Mouse (Mus musculus) kidney, embryonic 14.5 days (tissue): ENCODE data around the gene Zfr2. TPM values are rescaled to one million over a fixed set of nuclear protein-coding genes. Genes with fewer than 3 reads are reported as not detected.
A peak's percentile ranks its signal among the peaks of the same experiment; 100 is the strongest.

Experiments
- ATAC-seq: fragments of 200-750 bp; cut with Nextera tagmentation; 2 replicates; pipeline ENCODE4 v1.8.0; 2017; ENCODE audit warnings: moderate number of reproducible peaks, mild to moderate bottlenecking, moderate TSS enrichment, moderate library complexity; ENCODE audit not compliant: low FRiP score, low TSS enrichment
- H3K27ac ChIP-seq: fragments of 300-500 bp; sonication (generic); 2 replicates; pipeline ENCODE4 v1.5.1; 2014; ENCODE audit warnings: low read depth, mild to moderate bottlenecking, low read length, moderate library complexity, mixed read lengths
- H3K27me3 ChIP-seq: fragments of 300-500 bp; sonication (generic); 2 replicates; pipeline ENCODE4 v1.6.1; 2014; ENCODE audit warnings: mild to moderate bottlenecking, low read length; ENCODE audit not compliant: control insufficient read depth, insufficient read depth
- H3K36me3 ChIP-seq: fragments of 300-500 bp; sonication (generic); 2 replicates; pipeline ENCODE4 v1.6.1; 2014; ENCODE audit warnings: low read length, mixed read lengths; ENCODE audit not compliant: control insufficient read depth, insufficient read depth
- H3K4me1 ChIP-seq: fragments of 300-500 bp; sonication (generic); 2 replicates; pipeline ENCODE4 v1.6.1; 2014; ENCODE audit warnings: low read length, mixed read lengths; ENCODE audit not compliant: control insufficient read depth, insufficient read depth
- H3K4me2 ChIP-seq: fragments of 300-500 bp; sonication (generic); replicated peaks from 2 replicates; pipeline ENCODE4 v1.6.1; 2014; ENCODE audit warnings: low read depth, mild to moderate bottlenecking, low read length
- H3K4me3 ChIP-seq: fragments of 300-500 bp; sonication (generic); 2 replicates; pipeline ENCODE4 v1.5.1; 2014; ENCODE audit warnings: mild to moderate bottlenecking, low read length
- H3K9ac ChIP-seq: fragments of 300-500 bp; sonication (generic); 2 replicates; pipeline ENCODE4 v1.6.1; 2014; ENCODE audit warnings: low read depth, mild to moderate bottlenecking, low read length, moderate library complexity
- H3K9me3 ChIP-seq: fragments of 300-500 bp; sonication (generic); 2 replicates; pipeline ENCODE4 v1.6.1; 2016; ENCODE audit warnings: low read length; ENCODE audit not compliant: control insufficient read depth
- WGBS: fragments of 180-500 bp; shearing (Covaris S2); extraction: QIAGEN DNeasy Blood & Tissue Kit; methylation state at CpG from one replicate; pipeline ENCODE4 v1.1.7; 2014; 5-methylcytosine and 5-hydroxymethylcytosine counted together
- polyA plus RNA-seq: library from polyadenylated mRNA; unstranded; fragments of >200 nt; fragmentation: Nextera tagmentation; extraction: Ambion mirVana; gene quantifications from 2 replicates; pipeline ENCODE4 v1.2.1, GENCODE M21; 2014

Zfr2 gene
- polyA plus RNA-seq, 1 experiment from 2014 or later: 4.5 TPM

GRCm38 (mm10) chr10:81192270-81192967, 40.5 kb upstream of the Zfr2 start:
- peaks cover 12% of the 10 kb centered on the region for H3K4me1 ChIP-seq
- H3K9ac ChIP-seq: peak overlapping the region; percentile 84
- ATAC-seq: peak; percentile 81
- H3K9me3 ChIP-seq: no peaks in the 10 kb centered on the region
- peak overlapping the region; percentile 91 for H3K4me2 ChIP-seq
- peaks cover 16% of the 10 kb centered on the region; the same call in 1 of the 2 replicates for H3K36me3 ChIP-seq
- peaks cover 33% of the 10 kb centered on the region for H3K27me3 ChIP-seq
- under 1% methylated on average over 89 of the region's 93 CpGs for WGBS
- H3K27ac ChIP-seq: peak overlapping the region; percentile 86; the same call in 1 of the 2 replicates
- H3K4me3 ChIP-seq: peak overlapping the region; percentile 61

- Histone ChIP-seq H3K4me2 (peak overlapping the region; percentile 91), H3K9me3 (no peaks in the 10 kb centered on the region), H3K4me3 (peak overlapping the region; percentile 61), H3K27me3 (peaks cover 33% of the 10 kb centered on the region), H3K27ac (peak overlapping the region; percentile 86; the same call in 1 of the 2 replicates), H3K36me3 (peaks cover 16% of the 10 kb centered on the region; the same call in 1 of the 2 replicates), H3K9ac (peak overlapping the region; percentile 84), H3K4me1 (peaks cover 12% of the 10 kb centered on the region)
- whole genome bisulfite sequencing: 4% methylated on average over 19 of the region's 19 CpGs
- peak; percentile 18 for ATAC-seq
Observed at GRCm38 (mm10) chr10:81192968-81193501, 39.9 kb upstream of the Zfr2 start.

GRCm38 (mm10) chr10:81193991-81194774, 38.8 kb upstream of the Zfr2 start:
- ATAC-seq: no peak
- Histone ChIP-seq H3K9me3 (no peaks in the 10 kb centered on the region), H3K36me3 (peaks cover 12% of the 10 kb centered on the region; the same call in 1 of the 2 replicates), H3K27me3 (peaks cover 33% of the 10 kb centered on the region), H3K4me2 (no peak overlapping the region), H3K4me1 (peaks cover 12% of the 10 kb centered on the region), H3K4me3 (peak overlapping the region; percentile 7; the same call in 1 of the 2 replicates), H3K9ac (peak overlapping the region; percentile 25; the same call in 1 of the 2 replicates), H3K27ac (no peak overlapping the region)
- 12% methylated on average over 37 of the region's 37 CpGs for WGBS

GRCm38 (mm10) chr10:81195300-81195699, 37.7 kb upstream of the Zfr2 start:
- H3K27me3 ChIP-seq: peaks cover 33% of the 10 kb centered on the region
- peaks cover 12% of the 10 kb centered on the region for H3K4me1 ChIP-seq
- H3K4me3 ChIP-seq: no peak overlapping the region
- no peaks in the 10 kb centered on the region for H3K9me3 ChIP-seq
- H3K4me2 ChIP-seq: no peak overlapping the region
- no peak overlapping the region for H3K9ac ChIP-seq
- 58% methylated on average over 4 of the region's 4 CpGs for WGBS
- H3K27ac ChIP-seq: no peak overlapping the region
- ATAC-seq: no peak
- H3K36me3 ChIP-seq: peaks cover 6% of the 10 kb centered on the region; the same call in 1 of the 2 replicates

DNA sequence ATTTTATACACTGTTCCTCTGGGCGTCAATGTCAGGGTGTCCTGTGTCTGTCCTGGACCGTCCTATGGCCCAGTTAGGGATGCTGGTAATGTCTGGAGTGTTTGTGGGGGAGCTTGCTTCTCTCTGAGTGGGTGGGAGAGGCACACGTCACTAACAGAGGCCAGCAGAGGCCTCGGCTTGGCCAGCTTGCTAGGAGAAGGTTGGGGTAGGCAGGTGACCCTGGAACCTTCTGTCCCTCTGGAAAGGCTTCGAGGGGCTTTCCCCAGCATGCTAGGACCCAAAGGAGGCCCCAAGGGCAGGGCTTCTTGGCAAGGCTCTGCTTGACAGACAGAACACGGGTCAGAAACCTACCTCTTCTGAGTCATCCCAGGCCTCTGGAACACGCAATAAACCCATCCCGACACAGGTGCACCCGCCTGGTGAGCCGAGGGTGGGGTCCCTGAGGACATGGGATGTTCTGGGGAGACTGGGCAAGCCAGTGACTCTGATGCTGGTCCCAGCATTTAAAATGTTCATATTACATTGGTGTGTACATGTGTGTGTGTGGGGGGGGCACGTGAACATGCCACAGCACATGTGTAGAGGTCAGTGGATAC, 36.4 kb upstream of the Zfr2 start:
- no peak overlapping the region for H3K4me2 ChIP-seq
- peaks cover 12% of the 10 kb centered on the region for H3K4me1 ChIP-seq
- H3K27me3 ChIP-seq: peaks cover 33% of the 10 kb centered on the region
- no peaks in the 10 kb centered on the region for H3K9me3 ChIP-seq
- WGBS: 58% methylated on average over 11 of the region's 11 CpGs
- H3K4me3 ChIP-seq: no peak overlapping the region
- H3K27ac ChIP-seq: no peak overlapping the region
- no peak overlapping the region for H3K9ac ChIP-seq
- no peaks in the 10 kb centered on the region for H3K36me3 ChIP-seq
- ATAC-seq: no peak

GRCm38 (mm10) chr10:81197305-81197704, 35.6 kb upstream of the Zfr2 start:
- Histone ChIP-seq H3K27me3 (peaks cover 33% of the 10 kb centered on the region), H3K36me3 (no peaks in the 10 kb centered on the region), H3K27ac (no peak overlapping the region), H3K4me2 (no peak overlapping the region), H3K9ac (no peak overlapping the region), H3K9me3 (no peaks in the 10 kb centered on the region), H3K4me1 (peaks cover 8% of the 10 kb centered on the region), H3K4me3 (no peak overlapping the region)
- 59% methylated on average over 6 of the region's 6 CpGs for WGBS
- no peak for ATAC-seq

DNA sequence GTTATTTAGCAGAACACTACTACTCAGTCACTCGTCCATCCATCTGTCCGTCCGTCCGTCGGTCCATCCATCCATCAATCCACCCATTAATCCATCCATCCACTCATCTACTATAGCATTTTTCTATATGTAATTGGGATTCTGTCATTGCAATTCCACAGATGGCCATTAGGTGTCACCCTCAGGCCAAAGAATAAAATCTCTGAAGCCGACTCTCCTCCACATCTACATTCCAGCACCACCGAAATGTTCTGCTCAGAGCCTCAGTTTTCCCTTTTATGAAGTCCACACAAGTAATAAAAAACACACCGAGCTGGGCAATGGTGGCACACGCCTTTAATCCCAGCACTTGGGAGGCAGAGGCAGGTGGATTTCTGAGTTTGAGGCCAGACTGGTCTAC, 34.7 kb upstream of the Zfr2 start:
- peaks cover 30% of the 10 kb centered on the region for H3K27me3 ChIP-seq

GRCm38 (mm10) chr10:81198990-81199389, 34.0 kb upstream of the Zfr2 start:
- Histone ChIP-seq H3K9me3 (no peaks in the 10 kb centered on the region), H3K4me2 (no peak overlapping the region), H3K4me3 (no peak overlapping the region), H3K9ac (no peak overlapping the region), H3K27me3 (peaks cover 24% of the 10 kb centered on the region), H3K36me3 (no peaks in the 10 kb centered on the region), H3K27ac (no peak overlapping the region), H3K4me1 (peaks cover 3% of the 10 kb centered on the region)
- no peak for ATAC-seq
- WGBS: 85% methylated on average over 6 of the region's 6 CpGs

More for the DNA sequence above, 34.7 kb upstream of the Zfr2 start:
- Histone ChIP-seq H3K4me2 (no peak overlapping the region), H3K9ac (no peak overlapping the region), H3K4me3 (no peak overlapping the region), H3K36me3 (no peaks in the 10 kb centered on the region), H3K9me3 (no peaks in the 10 kb centered on the region), H3K4me1 (peaks cover 5% of the 10 kb centered on the region), H3K27ac (no peak overlapping the region)
- WGBS: 1% methylated on average over 9 of the region's 9 CpGs
- ATAC-seq: no peak
